Mouse (Mus musculus) C3H10T1/2 (cell line): ENCODE data around the gene Ager. TPM values are rescaled to one million over a fixed set of nuclear protein-coding genes. Genes with fewer than 3 reads are reported as not detected.

Source experiments
- polyA plus RNA-seq, 2 experiments: library from polyadenylated mRNA; unstranded; fragments of >200 nt; fragmentation: generic; extraction: Trizol; gene quantifications; one replicate each; pipeline ENCODE4 v1.2.1; 2012; ENCODE audit warnings: missing spikeins in 2 of 2

Ager gene
- 1 to 10 TPM in 1 of 2 experiments, under 1 TPM in 1; 0.06 to 1.8 TPM for polyA plus RNA-seq

DNA sequence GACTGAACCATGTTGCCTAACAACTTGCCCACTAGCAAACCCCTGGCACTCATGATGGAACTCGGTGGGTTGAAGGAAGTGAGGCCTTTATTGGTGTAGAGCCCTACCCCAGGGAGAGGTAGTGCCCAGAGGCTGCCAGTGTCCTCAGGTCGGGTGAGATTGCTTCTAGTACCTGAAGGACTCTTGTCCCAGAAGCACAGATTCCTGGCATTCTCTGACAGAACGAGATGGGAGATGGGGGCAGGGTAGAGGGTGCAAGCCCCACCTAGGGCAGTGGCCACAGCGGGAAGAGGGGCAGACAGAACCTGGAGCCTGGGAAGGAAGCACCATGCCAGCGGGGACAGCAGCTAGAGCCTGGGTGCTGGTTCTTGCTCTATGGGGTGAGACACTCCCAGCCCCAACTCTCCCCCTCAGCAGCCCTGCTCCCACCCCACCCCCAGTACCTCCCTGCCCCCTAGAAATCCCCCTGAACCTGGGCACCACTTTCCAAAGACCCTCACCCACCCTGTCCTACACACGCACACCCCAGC is at the start of gene Ager:
Ager (plus strand) TSS at position 297 of the 530 bp plus-strand sequence.

DNA sequence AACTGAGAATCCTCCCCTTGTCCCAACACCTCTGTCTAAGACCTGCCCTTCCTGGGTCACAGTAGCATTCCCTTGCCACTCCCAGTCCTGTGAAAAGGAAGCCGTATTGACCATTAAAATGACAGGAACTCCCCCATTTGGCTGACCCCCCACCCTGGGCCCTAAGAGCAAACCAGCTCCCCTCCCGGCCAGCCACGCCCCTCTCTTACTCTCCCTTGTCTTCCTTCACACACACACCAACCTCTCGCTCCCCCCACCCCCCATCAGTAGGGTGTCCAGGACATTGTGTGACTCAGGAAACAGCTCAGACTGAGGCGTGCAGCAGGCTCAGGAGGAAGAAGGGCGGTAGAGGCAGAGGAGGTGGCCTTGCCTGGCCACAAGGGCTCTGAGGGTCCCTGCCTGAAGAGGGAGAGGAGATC is 33.6 kb upstream of the Ager start, which contains the start of gene Notch4:
Notch4 (plus strand) TSS at position 266 of the 419 bp plus-strand sequence.

DNA sequence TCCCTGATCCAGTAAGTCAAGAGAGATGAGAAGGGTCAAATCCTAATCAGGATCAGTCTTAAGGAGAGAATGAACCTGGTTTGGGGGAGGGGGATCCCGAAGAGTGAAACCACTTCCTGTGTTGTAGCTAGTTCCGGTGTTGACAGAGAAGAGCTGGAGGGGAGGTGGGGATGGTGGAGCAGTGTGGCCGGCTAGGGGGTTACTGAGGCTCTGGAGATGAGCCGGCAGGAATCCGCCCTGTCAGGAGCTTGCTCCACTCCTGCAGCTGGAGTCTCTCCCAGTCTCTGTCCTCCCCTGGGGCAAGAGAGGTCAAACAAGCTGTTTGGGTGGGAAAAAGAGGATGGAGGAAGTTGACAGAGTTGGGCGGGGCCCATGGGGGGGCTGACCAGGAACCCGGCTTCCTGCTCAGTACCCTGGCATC is 8.0 kb upstream of the Ager start, which contains the start of gene Gpsm3:
Gpsm3 (plus strand) TSS at position 126 of the 421 bp plus-strand sequence.

DNA sequence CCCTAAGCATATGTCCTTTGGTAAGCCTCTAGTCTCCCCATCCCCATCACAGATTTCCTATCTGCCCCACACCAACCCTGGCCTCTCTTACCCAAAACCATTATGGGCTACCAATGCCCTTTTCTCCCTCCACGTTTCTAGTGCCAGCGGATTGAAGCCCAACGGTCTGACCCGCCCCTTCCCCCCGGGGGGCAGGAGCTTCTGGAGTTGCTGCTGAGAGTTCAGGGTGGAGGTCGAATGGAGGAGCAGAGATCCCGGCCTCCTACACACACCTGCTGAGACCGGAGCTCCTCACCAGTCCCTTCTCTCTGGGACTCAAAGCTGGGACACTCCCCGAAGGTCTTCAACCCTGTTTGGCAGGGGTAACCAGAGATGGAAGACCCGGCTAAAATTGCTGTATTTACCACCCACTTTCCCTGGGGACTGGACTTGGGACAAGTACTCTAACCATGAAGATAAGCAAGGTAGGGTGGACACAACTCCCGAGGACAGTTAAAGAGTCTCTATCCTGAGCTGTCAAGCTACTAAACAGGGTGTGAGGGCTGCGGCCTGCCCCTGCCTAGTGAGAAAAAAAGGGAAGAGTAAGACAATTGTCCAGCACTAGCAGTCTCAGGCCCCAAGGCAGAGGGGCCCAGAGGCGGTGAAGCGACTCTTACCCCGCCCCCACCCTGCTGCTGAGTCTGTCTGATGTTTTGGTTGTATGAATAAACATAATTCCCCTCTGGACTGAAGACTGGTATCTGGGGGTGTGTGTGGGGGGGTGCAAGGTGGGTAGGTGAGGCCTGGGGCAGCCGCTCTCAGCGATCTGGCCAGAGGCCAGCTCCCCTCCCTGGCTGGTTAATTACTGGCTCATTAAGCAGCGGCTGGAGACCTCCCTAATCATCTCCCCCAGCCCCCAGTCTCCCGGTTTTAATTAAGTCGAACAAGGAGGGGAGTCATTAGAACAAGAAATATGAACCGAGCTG is 6.4 kb upstream of the Ager start, which contains the start of gene Pbx2:
Pbx2 (plus strand) TSS at position 238 of the 965 bp plus-strand sequence.

DNA sequence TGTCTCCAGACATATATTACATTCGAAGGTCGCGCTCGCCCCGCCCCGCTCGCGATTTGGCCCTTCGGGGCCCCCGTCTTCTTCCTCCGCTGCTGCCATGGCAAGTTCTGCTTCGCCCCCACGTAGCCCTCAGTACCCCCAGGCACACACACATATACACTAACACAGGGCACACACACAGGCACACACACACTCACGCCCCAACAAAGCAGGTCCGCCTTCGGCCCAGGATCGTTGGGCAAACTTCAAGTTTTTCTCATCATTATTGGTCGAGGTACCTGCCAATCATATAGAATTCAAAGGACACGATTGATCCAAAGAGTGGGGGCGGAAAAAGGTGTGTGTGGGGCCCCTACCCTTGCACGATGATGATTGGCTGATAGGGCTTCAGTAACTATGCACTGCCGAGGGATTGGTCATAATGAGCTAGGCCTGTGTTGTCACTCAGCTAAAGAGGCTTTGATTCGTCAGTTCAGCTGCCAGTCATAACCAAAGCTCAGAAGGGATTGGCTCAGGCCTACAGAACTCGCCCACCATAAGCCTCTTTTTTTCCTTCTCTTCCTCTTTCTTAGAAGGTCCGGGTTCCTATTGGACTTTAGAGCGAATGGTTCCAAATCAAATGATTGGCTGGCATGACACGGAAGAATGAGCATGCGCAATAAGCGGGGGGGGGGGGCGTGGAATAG is 5.9 kb downstream of the Ager start, which contains the start of gene Rnf5:
Rnf5 (minus strand) TSS at position 316 of the 686 bp plus-strand sequence.

DNA sequence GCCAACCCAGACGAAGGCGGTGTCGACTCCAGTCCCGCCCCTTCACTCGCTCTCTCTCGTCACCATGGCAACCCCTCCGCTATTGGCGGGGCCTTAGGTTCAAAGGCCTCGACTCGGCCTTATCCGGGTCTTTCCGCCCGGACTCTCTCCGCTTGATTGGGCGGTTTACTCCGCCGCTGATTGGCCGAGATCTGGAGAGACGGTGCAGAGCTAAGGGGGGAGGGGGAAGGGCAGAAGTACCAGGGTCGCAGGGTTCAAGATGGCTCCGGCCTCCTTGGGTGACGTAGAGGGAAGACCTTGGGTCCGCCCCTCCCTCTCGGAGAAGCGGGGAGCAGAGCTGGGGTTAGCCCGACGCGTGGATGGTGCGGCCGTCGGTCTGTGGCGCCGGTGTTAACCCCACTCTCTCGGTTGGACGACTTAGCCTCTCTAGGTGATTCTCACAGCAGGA is 6.4 kb downstream of the Ager start, which contains the start of gene Agpat1:
Agpat1 (plus strand) TSS at position 202 of the 448 bp plus-strand sequence.

DNA sequence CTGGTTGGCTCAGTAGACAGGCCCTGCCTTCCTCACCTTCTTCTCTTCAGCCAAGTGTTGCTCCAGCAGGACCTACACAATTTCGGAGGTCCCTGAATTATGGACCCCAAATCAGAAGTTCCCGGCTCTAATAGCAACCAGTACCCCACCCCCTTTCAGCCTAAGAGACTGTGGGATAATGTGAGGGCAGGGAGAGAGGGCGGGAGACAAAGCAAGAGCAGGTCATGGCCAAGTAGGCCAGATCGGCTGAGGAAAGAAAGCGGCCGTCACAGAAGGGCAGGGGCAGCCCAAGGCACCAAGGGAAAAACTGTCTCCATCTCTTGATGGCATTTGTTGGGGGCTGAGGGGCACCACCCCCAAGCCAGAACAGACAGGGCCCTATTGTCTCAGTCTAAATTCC is 18.2 kb downstream of the Ager start, which contains the start of gene Egfl8:
Egfl8 (minus strand) TSS at position 101 of the 400 bp plus-strand sequence.

DNA sequence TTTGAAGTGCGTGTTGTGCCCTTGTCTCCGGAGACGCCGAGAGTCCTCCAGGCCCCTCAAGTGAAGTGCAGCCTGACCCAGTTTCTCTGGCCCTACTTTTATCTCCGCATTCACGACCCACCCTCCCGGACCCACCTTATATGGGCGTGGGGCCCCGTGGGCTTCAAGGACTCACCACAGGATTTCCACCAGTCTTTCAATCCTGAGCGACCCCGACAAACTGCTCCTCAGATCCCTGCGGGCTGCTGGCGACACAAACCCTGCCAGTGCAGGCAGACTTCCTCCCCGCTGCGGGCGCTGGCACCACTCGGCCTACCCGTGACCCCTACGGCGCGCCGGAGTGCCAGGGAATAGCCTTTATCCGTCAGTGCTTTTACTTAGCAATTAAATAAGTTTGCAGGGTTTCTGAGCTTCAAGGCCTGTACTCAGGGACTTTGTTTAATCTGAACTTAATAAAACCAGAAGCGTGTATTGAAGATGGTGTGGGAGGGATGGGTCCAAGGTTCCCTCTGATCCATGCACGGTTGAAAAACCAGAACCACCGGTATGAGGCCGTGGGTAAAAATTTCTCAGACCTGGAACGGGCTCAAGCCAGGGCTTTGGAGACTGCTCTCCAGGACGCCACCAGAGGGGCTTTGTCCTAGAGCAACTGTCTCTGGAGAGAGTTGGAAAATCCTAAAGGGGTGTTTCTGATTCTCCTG is 30.4 kb downstream of the Ager start, which contains the start of gene Ppt2:
Ppt2 (minus strand) TSS at position 568 of the 701 bp plus-strand sequence.

DNA sequence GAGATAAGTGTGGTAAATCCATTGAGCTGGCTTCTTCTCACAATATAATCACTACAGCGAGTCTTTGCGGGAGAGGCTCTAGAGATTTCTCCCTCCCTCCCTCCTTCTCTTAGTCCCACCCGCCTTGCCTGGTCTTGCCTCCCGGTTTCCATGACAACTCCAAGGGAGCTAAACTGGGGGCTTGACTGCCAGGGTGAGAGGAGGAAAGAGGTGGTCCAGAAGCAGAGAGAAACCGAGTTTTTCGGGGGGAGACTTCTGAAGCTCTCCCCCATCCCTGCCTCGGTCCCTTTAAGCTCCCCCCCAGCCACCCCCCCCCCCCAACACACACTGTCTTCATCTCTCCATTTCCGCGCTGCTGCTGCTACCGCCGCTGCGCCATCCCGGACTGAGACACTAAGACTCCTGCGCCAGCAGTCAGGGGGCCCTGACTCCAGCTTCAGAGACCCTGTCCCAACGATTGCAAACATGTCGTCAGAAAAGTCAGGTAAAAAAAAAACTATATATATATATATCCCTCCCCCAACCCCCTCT is 31.6 kb downstream of the Ager start, which contains the start of gene Prrt1:
Prrt1 (plus strand) TSS at position 313 of the 531 bp plus-strand sequence.

DNA sequence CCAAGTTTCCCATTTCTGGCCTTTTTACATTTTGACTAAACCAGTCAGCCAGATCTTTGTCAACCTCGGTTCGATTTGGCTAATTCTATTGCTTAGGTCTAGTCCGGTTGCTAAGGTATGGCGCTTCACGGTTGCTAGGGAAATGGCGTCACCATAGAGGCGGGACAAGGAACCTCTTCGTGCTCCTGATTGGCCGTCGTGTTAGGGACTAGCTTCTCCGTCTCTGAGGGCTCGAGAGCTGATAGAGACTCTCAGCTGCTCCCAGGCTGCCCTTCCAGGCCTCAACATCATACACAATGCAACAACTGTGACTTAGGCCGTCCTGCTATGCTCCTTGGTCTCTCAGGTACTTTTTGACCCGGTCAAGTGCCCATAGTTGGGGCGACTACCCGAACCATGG is 46.9 kb downstream of the Ager start, which contains the start of gene Fkbpl:
Fkbpl (plus strand) TSS at position 157 of the 400 bp plus-strand sequence.

DNA sequence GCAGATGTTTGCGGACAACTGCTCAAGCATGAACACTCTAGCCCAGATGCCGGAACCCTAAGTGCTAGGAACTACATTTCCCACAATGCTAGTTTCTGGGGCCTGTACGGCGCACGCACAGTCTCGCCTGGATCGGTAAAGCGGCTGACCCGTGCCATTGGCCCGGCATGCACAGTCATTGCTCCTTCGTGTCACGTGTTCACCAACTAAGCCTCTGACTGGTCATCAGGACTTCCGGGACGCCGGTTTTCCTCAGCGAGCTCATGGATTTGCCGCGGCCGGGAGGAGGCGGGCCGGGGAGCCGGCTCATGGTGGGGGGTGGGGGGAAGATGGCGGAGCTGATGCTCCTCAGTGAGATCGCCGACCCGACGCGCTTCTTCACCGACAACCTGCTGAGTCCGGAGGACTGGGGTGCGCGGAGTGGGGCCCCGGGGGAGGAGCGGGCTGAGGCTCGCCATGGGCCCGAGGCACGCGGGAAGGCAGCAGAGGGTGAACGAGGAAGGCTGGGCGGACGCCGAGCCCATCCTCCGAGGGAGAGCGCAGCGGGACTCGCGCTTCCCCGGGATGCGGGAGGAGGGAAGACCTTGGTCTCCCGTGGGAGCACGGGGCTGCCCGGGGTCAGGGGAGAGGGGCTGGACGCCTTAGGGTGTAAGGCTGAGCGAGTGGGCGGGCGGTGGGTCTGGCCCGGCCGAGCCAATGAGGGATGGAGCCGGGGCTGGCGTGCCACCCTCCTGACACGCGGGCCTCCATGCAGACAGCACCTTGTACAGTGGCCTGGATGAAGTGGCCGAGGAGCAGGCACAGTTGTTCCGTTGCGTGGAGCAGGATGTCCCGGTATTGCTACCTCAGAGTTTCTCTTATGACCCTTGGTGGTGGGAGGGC is 49.5 kb downstream of the Ager start, which contains the start of gene Atf6b:
Atf6b (plus strand) TSS at position 241 of the 882 bp plus-strand sequence.

Other genes with a start within 250 kb of the Ager start
- not detected for gene Btnl2, start 243.0 kb upstream of the Ager start, polyA plus RNA-seq
- not detected for gene Btnl1, start 220.7 kb upstream of the Ager start, polyA plus RNA-seq
- not detected for gene BC051142, start 199.0 kb upstream of the Ager start, polyA plus RNA-seq
- gene Btnl4, start 120.5 kb upstream of the Ager start, polyA plus RNA-seq, result not detected
- not detected for gene Btnl6, start 80.5 kb upstream of the Ager start, polyA plus RNA-seq
- 1 to 10 TPM in 1 of 2 experiments, under 1 TPM in 1; 0.15 to 2.8 TPM for gene Notch4, start 33.6 kb upstream of the Ager start, polyA plus RNA-seq
- gene Gpsm3, start 8.1 kb upstream of the Ager start, polyA plus RNA-seq, result under 1 TPM; 0.88 to 0.96 TPM
- 10 to 100 TPM; 15.2 to 41.5 TPM for gene Pbx2, start 6.6 kb upstream of the Ager start, polyA plus RNA-seq
- gene Rnf5, start 5.8 kb downstream of the Ager start, polyA plus RNA-seq, result 10 to 100 TPM; 23.8 to 60.6 TPM
- gene Agpat1, start 6.4 kb downstream of the Ager start, polyA plus RNA-seq, result 10 to 100 TPM; 76.3 to 93.6 TPM
- gene Egfl8, start 18.1 kb downstream of the Ager start, polyA plus RNA-seq, result 1 to 10 TPM in 1 of 2 experiments, under 1 TPM in 1; 0.05 to 1.4 TPM
- gene Ppt2, start 30.6 kb downstream of the Ager start, polyA plus RNA-seq, result 10 to 100 TPM; 14.7 to 42.5 TPM
- under 1 TPM in 1 of 2 experiments, not detected in 1; 0.02 TPM for gene Prrt1, start 31.7 kb downstream of the Ager start, polyA plus RNA-seq
- 10 to 100 TPM; 12.6 to 21.7 TPM for gene Fkbpl, start 46.9 kb downstream of the Ager start, polyA plus RNA-seq
- 10 to 100 TPM; 35.2 to 76.3 TPM for gene Atf6b, start 49.3 kb downstream of the Ager start, polyA plus RNA-seq
- gene Tnxb, start 72.7 kb downstream of the Ager start, polyA plus RNA-seq, result under 1 TPM; 0.04 to 0.46 TPM
- gene C4b, start 146.0 kb downstream of the Ager start, polyA plus RNA-seq, result 1 to 10 TPM in 1 of 2 experiments, under 1 TPM in 1; 0.07 to 1.3 TPM
- under 1 TPM in 1 of 2 experiments, not detected in 1; 0.09 TPM for gene Cyp21a1, start 206.7 kb downstream of the Ager start, polyA plus RNA-seq
- 10 to 100 TPM; 38.4 to 44.5 TPM for gene Stk19, start 239.1 kb downstream of the Ager start, polyA plus RNA-seq
- 10 to 100 TPM; 47.7 to 51.0 TPM for gene Dxo, start 239.2 kb downstream of the Ager start, polyA plus RNA-seq